Mouse (Mus musculus) cerebellum, adult 11 months (tissue): ENCODE results near the gene Slc18a3.

Experiments used
- DNase-seq: peaks from one replicate; pipeline ENCODE4 v3.0.0; 2022

The Slc18a3 gene

GRCm38 (mm10) chr14:32464601-32465505 lies at the start of gene Slc18a3:
Gene Slc18a3, minus strand, starts transcription at chr14:32464850.
- DNase-seq = no peak

GRCm38 (mm10) chr14:32513336-32514032 lies 48.8 kb upstream of the Slc18a3 start, which contains the start of gene Ercc6:
Gene Ercc6, plus strand, starts transcription at chr14:32513521.
- DNase-seq = peak; percentile 95

DNA sequence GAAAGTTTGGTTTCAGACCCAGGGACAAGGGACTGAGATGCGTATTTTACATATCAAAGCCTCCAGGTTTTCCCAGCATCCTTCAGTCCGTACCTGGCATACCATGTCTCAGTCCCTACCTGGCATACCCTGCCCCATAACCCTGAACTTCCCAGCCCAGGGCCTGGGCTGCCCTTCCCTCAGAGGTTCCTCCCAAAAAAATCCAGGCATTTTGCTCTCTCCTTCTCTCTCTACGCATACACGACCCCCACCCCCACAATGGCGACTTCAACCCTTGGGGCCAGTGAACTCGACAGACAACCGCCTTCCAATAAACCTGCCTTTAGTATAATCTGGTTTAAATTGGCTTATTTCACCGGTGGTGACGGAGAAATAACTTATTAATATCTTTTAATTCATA lies 48.3 kb upstream of the Slc18a3 start:
- no peak for DNase-seq

- DNase-seq = no peak
Observed at GRCm38 (mm10) chr14:32509443-32509961, 44.9 kb upstream of the Slc18a3 start.

DNA sequence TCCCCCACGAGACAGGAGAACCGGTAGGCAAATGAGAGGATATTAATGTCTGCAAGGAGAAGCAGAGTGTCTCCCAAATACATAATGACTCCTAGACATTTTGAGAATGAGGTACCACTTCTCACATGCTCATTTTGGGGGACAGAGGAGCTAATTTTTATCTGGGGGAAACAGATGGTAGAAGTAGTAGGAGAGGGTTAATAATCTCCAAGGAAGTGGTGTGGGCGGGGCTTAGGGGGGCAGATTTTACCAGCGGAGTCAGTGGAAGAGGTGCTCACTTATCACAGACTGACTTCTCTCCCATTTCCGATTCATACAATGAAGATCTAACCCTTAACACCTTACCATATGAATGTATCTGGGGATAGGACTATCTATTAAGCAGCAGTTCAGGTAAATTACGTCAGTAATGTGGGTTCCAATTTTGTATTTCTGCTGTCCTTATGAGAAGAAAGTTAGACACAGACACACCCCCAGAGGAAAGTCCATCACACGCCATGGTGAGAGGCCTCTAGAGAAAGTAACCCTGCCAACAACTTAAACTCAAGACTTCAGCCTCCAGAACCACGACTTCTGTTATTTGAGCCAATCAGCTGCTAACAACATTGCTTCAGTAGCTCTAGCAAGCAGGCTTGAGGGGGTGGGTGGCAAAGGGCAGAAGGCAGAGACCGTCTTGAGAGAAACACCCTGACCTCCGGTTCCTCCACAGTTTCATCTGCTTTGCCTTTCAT lies 43.6 kb upstream of the Slc18a3 start:
- DNase-seq = no peak

DNA sequence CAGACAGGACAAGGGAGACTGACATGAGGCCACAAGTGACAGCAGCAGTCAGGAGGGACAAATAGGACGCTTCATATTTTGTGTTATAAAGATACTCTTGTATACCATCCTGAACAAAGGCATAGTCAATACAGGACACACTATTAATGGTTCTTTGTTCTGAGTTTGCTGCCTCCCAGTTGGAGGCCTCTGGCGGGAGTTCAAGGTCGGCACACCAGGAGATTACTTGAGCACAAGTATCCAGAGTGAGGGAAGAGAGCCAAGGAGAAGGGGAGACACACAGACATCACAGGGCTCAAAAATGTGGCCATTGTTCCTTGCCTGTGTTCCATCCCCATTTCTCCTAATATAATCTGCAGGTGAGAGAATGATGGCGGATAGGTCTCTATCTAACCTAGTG lies 42.6 kb upstream of the Slc18a3 start:
- DNase-seq = no peak

DNA sequence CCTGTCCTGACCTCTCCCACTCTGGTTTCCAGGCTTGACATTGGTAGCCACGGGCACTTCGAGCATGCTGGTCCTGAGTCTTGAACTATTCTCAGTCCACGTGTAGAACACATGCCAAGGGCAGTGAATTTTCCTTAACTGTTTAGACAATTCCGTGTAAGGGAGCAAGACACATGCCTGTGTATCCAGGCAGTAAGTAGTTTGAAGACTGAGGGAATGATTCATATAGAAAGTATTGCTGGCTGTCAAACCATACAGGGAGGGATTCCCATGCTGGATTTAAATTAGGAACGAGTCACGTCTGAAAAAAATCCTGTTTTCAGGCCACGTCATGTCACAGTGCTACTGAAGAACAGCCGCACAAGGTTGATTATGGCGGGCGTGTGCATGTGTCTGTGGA lies 41.7 kb upstream of the Slc18a3 start:
- DNase-seq = no peak

- no peak for DNase-seq
Observed at GRCm38 (mm10) chr14:32503897-32504296, 39.2 kb upstream of the Slc18a3 start.

DNA sequence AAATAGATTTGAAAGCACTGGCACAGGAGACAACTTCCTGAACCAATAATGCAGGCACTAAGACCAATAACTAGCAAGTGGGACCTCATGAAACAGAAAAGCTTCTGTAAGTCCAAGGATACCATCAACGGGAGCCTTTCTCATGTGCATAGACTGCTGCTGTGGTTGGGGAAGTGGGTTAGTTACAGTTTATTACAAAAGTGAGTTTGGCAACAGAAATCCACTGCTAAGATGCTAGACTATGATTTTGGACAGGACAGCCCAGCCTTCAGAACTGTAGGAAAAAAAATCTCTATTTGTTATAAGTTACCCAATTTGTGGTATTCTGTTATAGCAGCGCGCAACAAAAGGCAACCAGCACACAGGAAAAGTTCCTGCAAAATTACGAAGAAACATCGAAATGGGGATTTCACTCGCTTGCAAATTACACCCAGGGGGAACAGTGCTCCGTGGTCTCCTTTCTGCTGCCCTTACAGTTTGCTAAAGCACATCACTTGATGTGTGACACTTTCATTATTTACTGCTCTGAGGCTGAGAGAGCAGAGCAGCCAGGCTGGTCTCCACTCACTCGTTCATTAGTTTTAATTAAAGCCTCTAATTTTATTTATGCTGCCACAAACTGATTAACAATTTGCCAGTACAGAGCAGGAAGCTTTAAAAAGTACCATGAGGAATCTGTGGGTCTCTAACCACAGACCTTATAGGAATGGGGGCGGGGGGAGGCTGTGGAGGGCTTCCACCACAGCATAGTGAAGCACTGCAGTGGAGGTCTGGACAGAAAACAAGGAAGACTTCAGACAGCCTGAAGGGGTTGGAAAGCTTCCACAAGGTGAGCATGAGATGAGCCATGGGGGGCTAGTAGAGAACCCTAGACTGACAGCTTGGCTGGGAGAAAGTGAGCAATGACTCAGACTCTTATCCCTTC lies 38.4 kb upstream of the Slc18a3 start:
- DNase-seq = no peak

- DNase-seq = no peak
Observed at GRCm38 (mm10) chr14:32501303-32501702, 36.7 kb upstream of the Slc18a3 start.

DNA sequence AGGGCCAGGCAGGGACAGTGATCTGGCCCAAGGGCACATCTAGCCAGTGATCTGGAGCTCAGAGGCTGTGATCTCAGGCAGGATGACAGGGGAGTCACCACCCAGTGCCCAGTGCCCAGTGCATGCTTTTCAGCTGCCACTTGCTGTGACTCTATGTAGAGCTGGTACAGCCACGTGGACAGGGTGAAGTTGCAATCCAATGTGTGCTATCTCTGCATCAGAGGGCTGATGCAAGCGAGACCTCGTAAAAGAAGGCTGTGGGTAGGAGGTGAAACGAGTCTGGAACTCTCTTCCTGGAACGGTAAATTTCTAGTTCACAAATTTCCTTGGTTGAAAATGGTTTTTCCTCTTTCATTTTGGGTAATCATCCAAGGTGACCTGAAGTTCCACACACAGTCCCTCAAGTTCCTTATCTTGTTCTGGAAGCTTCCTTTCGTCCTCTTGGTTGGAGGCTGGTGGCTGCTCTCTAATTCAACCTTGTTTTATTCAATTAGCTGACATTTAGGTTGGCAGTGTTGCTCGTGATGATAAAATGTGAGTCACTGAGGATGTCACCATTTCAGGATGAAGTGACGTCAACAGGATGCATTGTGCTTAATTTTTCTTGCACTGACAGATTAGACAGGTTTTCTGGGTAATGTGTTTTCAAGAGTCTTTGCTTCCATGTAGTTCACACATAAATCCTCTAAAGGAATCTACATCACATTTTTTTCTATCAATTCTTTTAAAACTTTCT lies 31.6 kb upstream of the Slc18a3 start:
- no peak for DNase-seq

DNA sequence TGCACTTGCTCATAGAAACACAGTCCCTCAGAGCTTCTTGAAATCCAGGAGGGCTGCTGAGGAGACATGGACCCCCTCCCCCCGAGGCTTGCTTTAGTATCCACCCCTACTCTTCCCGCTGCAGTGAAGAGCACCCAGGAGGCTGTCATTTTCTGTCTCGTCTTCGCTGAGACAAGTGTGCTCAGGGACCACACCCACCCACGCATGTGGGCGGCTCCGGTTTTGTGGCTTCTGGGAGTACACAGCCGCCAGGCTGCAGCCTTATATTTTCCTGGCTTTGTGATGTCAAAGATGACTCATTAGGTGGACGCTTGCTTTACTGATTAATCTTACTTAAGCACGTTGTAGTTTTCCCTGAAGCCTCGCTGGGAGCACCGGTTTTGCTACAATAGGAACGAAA lies 27.9 kb upstream of the Slc18a3 start:
- no peak for DNase-seq

DNA sequence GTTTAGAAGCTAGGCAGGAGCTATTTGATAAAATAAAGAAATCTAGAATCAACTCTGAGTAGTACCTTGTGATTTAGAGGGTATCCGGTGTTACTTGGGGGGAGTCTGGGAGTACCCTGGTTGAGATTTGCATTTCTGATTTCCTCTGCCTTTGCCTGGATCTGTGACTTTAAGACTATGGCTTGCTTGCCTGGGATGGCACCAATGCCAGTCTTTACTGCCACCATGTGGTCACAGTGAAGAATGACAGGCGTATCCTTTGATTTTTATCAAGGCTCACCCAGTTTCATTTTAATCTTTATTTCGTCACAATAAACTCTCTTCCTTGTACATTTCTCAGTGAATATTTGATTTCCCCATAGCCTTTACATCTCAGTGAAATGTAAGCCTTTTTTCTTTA lies 17.4 kb upstream of the Slc18a3 start:
- no peak for DNase-seq

- no peak for DNase-seq
Observed at GRCm38 (mm10) chr14:32477581-32477980, 12.9 kb upstream of the Slc18a3 start.

DNA sequence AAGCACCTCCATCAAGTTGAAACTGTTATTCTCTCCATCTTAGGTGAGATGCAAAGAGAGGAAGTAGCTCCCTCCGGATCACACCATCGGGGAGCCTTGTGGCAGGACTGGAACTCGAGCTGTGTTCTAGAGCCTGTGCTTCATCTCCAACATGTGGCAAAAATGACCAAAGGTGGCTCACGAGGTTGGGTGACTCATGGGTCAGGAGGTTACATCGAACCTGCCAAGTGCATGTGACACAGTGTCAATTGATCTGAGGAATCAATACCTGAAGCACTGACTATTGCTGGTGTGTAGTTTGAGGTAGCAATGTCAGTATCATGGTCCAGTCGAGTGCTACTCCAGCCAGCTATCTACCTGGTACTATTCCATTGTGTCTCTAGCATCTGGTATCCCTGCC lies 11.9 kb upstream of the Slc18a3 start:
- no peak for DNase-seq

GRCm38 (mm10) chr14:32472996-32473395 lies 8.3 kb upstream of the Slc18a3 start:
- DNase-seq = peak; percentile 51

DNA sequence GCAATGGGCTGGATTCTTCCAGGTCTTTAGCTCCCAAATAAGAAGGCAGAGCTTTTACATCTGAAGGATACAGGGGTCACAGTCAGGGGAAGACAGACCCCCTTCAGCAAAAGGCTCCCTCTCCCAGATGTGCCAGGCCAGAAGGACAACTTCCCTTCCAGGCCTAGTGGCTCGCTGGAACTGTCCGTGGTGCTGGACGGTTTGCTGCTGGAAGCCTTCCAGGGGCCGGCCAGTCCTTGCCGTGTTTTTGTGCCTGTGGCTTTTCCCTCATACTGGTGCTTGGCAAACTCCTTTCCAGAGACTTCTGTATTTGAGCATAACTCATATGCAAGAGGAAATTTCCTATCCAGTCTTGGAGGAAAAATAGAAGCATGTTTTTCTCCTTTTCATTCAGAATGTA lies 3.0 kb upstream of the Slc18a3 start:
- DNase-seq = no peak

DNA sequence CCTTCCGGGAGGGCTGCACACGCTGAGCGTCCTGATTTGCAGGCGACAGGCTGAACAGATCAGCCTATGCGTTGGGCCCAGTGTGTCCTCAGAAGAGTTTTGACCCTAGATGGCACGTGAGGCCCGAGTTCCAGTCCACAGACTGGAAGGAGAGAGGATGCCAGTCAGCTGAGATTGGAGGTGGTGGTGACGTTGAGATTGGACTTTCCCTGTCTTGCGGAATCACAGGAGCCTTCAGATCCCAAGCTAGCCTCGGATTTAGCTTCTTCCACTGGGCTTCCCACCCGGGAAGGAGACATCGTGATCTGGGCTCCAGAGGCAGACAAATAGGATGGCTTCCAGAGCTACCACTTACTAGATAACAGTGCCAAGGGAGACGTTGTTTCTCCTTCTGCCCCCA lies 1.2 kb upstream of the Slc18a3 start, which contains the start of gene Chat:
TSS of gene Chat (minus strand) at position 101 of the 400 bp plus-strand sequence.
- no peak for DNase-seq

GRCm38 (mm10) chr14:32465506-32465870 lies 838 bp upstream of the Slc18a3 start:
- no peak for DNase-seq

GRCm38 (mm10) chr14:32463211-32464040 lies 1.2 kb downstream of the Slc18a3 start:
- no peak for DNase-seq
